Mouse (Mus musculus): ENCODE data around the gene AU015836. TPM values are rescaled to one million over a fixed set of nuclear protein-coding genes. Genes with fewer than 3 reads are reported as not detected.

The AU015836 gene
- polyA plus RNA-seq, 2 experiments, result 0.19 to 0.33 TPM

DNA sequence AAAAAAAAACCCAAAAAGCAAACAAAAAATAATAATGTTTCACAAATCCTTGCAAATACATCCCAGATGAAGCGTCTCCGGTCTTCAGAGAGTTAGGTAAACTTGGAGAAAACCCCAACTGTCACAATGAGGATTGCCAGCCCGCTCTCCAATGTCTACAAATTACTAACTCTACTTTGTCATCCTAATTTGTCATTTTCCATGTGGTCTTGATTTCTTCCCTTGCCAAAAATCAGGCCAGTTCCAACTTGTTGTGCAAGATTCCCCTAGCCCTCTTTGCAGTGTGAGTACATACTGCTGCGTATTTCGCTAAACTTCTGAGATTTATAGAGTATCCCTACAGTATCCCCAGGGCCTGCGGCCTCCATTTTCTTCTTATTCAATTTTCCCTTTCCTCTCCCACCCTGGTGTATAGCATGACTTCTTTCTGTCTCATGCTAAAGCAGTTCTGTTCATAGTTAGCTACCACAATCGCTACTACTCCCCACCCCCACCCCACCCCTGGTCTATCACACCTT, 43.3 kb downstream of the AU015836 start:
- H3K4me2 ChIP-seq (replicated peaks; ENCODE audit: low read depth, low read length, severe bottlenecking), result no peak overlapping the region
- H3K9ac ChIP-seq (ENCODE audit: low read depth, low read length, severe bottlenecking), result no peak overlapping the region
- ATAC-seq (ENCODE audit: low FRiP score, low read depth) (no peak), DNase-seq (ENCODE audit: low spot score) (no peak)
- H3K9me3 ChIP-seq (ENCODE audit: control insufficient read depth, low read length), result no peaks in the 10 kb centered on the region
- H3K27ac ChIP-seq (replicated peaks; ENCODE audit: low read depth, low read length), result no peak overlapping the region
- WGBS, result 73% methylated on average over 7 of the region's 7 CpGs
- TF ChIP-seq POLR2A (IDR thresholded peaks at IDR 0.05; ENCODE audit: borderline replicate concordance, extremely low read depth, insufficient read depth, insufficient read length), result no peak
- H3K4me1 ChIP-seq (ENCODE audit: control insufficient read depth, insufficient read depth, low read length), result no peaks in the 10 kb centered on the region
- no peak overlapping the region for H3K4me3 ChIP-seq (replicated peaks; ENCODE audit: low read length)
- no peaks in the 10 kb centered on the region for H3K27me3 ChIP-seq (ENCODE audit: control insufficient read depth, insufficient read depth, low read length)
- H3K36me3 ChIP-seq (ENCODE audit: control insufficient read depth, insufficient read depth, low read length), result no peaks in the 10 kb centered on the region

DNA sequence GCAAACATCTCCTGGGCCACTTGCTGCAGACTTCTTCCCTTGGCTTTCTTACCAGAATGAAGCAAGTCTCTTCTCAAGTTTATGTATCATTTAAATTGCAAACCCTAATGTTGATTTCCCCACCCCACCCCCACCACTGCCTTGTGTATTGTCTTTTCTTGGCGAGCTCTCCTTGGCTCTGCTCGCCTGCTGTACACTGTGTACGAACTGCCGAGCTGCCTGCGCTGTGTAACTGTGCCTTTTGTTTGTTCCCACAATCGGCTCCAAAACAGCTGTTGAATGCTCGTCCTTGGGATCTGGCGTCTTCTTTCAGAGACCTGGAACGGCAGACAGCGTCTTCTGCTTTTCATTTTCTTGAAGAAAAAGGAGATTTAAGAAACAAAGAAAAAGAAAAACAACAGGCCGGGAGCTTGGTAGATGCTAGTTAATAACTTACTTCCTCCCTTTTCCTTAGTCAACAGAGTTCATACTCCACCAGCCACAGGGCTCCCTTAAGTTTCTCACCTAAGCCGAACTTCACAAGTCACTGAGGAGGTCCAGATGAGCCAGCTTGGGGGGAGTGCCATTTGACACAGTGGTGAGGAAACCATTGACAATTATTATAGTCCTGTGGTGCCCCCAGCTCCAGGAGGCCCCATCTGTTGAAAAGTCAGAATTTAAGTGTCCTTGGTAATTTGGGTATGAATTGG, 44.2 kb downstream of the AU015836 start:
- WGBS, result 25% methylated on average over 12 of the region's 12 CpGs
- no peaks in the 10 kb centered on the region for H3K27me3 ChIP-seq (ENCODE audit: control insufficient read depth, insufficient read depth, low read length)

DNA sequence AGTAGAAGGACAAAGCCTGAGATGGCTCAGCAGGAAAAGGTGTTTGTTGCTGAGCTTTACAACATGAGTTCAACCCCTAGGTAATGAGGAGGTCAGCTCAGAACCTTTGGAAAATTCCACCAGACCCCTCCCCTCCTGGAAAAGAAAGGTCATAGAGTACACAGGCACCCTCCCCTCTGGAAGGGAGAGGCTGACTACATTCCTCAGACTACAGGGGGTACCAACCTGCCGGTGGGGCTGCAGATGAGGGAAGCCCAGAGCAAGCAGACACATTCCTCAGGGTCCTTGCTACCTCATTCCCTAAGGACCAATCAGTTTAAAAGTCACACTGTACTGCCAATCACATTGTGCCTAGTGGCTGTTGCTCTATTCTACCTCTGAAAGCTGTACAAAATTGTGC, 48.4 kb downstream of the AU015836 start:
- DNase-seq (ENCODE audit: low spot score) (no peak), ATAC-seq (ENCODE audit: low FRiP score, low read depth) (no peak; the same call in 1 of the 2 replicates)
- Histone ChIP-seq H3K9me3 (ENCODE audit: control insufficient read depth, low read length) (no peaks in the 10 kb centered on the region), H3K4me1 (ENCODE audit: control insufficient read depth, insufficient read depth, low read length) (no peaks in the 10 kb centered on the region), H3K9ac (ENCODE audit: low read depth, low read length, severe bottlenecking) (no peak overlapping the region), H3K27ac (replicated peaks; ENCODE audit: low read depth, low read length) (no peak overlapping the region), H3K4me2 (replicated peaks; ENCODE audit: low read depth, low read length, severe bottlenecking) (no peak overlapping the region), H3K36me3 (ENCODE audit: control insufficient read depth, insufficient read depth, low read length) (no peaks in the 10 kb centered on the region), H3K27me3 (ENCODE audit: control insufficient read depth, insufficient read depth, low read length) (no peaks in the 10 kb centered on the region), H3K4me3 (replicated peaks; ENCODE audit: low read length) (no peak overlapping the region)
- TF ChIP-seq POLR2A (IDR thresholded peaks at IDR 0.05; ENCODE audit: borderline replicate concordance, extremely low read depth, insufficient read depth, insufficient read length), result no peak
- 14% methylated on average over 1 of the region's 1 CpGs for WGBS

More for the DNA sequence above, 44.2 kb downstream of the AU015836 start:
- Histone ChIP-seq H3K4me1 (ENCODE audit: control insufficient read depth, insufficient read depth, low read length) (no peaks in the 10 kb centered on the region), H3K4me3 (replicated peaks; ENCODE audit: low read length) (no peak overlapping the region), H3K9ac (ENCODE audit: low read depth, low read length, severe bottlenecking) (no peak overlapping the region), H3K36me3 (ENCODE audit: control insufficient read depth, insufficient read depth, low read length) (no peaks in the 10 kb centered on the region), H3K27ac (replicated peaks; ENCODE audit: low read depth, low read length) (0 out of 2 replicates have a peak overlapping the region, but pooled peaks have one; percentile 19), H3K4me2 (replicated peaks; ENCODE audit: low read depth, low read length, severe bottlenecking) (no peak overlapping the region), H3K9me3 (ENCODE audit: control insufficient read depth, low read length) (no peaks in the 10 kb centered on the region)
- no peak for TF ChIP-seq POLR2A (IDR thresholded peaks at IDR 0.05; ENCODE audit: borderline replicate concordance, extremely low read depth, insufficient read depth, insufficient read length)
- no peak for ATAC-seq (ENCODE audit: low FRiP score, low read depth)
- DNase-seq (ENCODE audit: low spot score), result peak; percentile 4

DNA sequence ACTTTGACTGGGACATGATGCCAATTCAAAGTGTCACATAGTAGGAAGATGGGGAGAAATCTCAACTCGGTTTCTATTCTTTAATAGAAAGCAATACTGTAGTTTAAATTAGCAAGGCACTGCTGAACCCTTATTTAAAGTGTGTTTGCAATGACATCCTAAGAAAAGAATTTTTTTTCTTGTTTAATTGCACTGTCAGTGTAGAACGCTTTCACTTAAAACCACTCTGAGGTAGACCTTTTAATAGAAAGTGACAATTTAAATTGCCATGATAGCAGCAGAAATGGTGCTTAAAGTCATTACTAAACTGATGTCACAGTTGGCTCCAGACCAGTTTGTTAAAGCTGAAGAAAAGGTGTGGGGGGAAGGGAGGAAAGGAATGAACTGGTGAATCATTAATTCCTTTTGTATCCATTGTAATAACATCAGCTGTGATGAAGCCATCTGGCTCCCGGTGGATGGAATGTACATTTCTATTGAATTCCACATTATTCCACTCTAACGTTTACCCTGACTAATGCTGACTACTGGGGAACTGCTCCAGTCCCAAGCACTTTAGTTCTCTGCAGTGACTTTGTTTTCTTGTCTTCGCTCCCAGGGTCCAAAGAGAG, 53.9 kb downstream of the AU015836 start:
- Histone ChIP-seq H3K4me1 (ENCODE audit: control insufficient read depth, insufficient read depth, low read length) (no peaks in the 10 kb centered on the region), H3K36me3 (ENCODE audit: control insufficient read depth, insufficient read depth, low read length) (no peaks in the 10 kb centered on the region), H3K27me3 (ENCODE audit: control insufficient read depth, insufficient read depth, low read length) (no peaks in the 10 kb centered on the region), H3K4me3 (replicated peaks; ENCODE audit: low read length) (no peak overlapping the region), H3K9ac (ENCODE audit: low read depth, low read length, severe bottlenecking) (no peak overlapping the region), H3K27ac (replicated peaks; ENCODE audit: low read depth, low read length) (no peak overlapping the region), H3K9me3 (ENCODE audit: control insufficient read depth, low read length) (no peaks in the 10 kb centered on the region), H3K4me2 (replicated peaks; ENCODE audit: low read depth, low read length, severe bottlenecking) (no peak overlapping the region)
- no peak for TF ChIP-seq POLR2A (IDR thresholded peaks at IDR 0.05; ENCODE audit: borderline replicate concordance, extremely low read depth, insufficient read depth, insufficient read length)
- WGBS, result 68% methylated on average over 5 of the region's 5 CpGs
- ATAC-seq (ENCODE audit: low FRiP score, low read depth), result no peak
- no peak for DNase-seq (ENCODE audit: low spot score)

Other genes with a start within 250 kb of the AU015836 start
- 31.0 and 33.6 TPM in 2 replicates for gene Pdk3, start 136.5 kb upstream of the AU015836 start, polyA plus RNA-seq (2012; rRNA removed)
- gene Pdk3, start 136.5 kb upstream of the AU015836 start, polyA plus RNA-seq (2014; fragmentation: Nextera tagmentation; extraction: Ambion mirVana), result 56.7 and 63.1 TPM in 2 replicates
- 14.7 and 15.0 TPM in 2 replicates for gene Zfx, start 155.0 kb downstream of the AU015836 start, polyA plus RNA-seq (2012; rRNA removed)
- gene Zfx, start 155.0 kb downstream of the AU015836 start, polyA plus RNA-seq (2014; fragmentation: Nextera tagmentation; extraction: Ambion mirVana), result 29.7 and 34.8 TPM in 2 replicates
- 87.3 and 117 TPM in 2 replicates for gene Eif2s3x, start 244.2 kb downstream of the AU015836 start, polyA plus RNA-seq (2012; rRNA removed)
- 63.5 and 110 TPM in 2 replicates for gene Eif2s3x, start 244.2 kb downstream of the AU015836 start, polyA plus RNA-seq (2014; fragmentation: Nextera tagmentation; extraction: Ambion mirVana)